Mouse (Mus musculus) heart, postnatal 14 days (tissue): ENCODE measurements around the gene Ttf2. TPM values are rescaled to one million over a fixed set of nuclear protein-coding genes. Genes with fewer than 3 reads are reported as not detected.
A peak's percentile ranks its signal among the peaks of the same experiment; 100 is the strongest.

Source experiments
- DNase-seq, 2 experiments: peaks; one replicate each; pipeline ENCODE4 v3.0.0; 2021 to 2022
- intact Hi-C: fragments of 180-260 bp; cut with DNase I; formaldehyde crosslinking; loops from one replicate; pipeline ENCODE4 v1.15.1; 2025
- total RNA-seq, 2 experiments: library from RNA; stranded (reverse); gene quantifications; 2 replicates each; pipeline ENCODE4 v1.2.3; 2021

Ttf2 gene
- total RNA-seq, 2 experiments from 2014 or later, result 3.4 to 3.9 TPM

GRCm38 (mm10) chr3:100921825-100922505 is 47.5 kb downstream of the Ttf2 start, which contains the start of gene Trim45:
TSS of gene Trim45 (plus strand) at chr3:100922202.
- DNase-seq, result peak; percentile 96 to 98
- intact Hi-C loops, result no loop called here

GRCm38 (mm10) chr3:100920611-100921140 is 48.8 kb downstream of the Ttf2 start:
- intact Hi-C loops, result no loop called here
- no peak for DNase-seq

GRCm38 (mm10) chr3:100916844-100917243 is 52.6 kb downstream of the Ttf2 start:
- intact Hi-C loops, result no loop called here
- DNase-seq, result peak in 1 of 2 experiments; percentile 32

- no peak for DNase-seq
- intact Hi-C loops, result no loop called here
Observed at GRCm38 (mm10) chr3:100911498-100912213, 57.8 kb downstream of the Ttf2 start.

GRCm38 (mm10) chr3:100911026-100911425 is 58.4 kb downstream of the Ttf2 start:
- intact Hi-C loops, result no loop called here
- no peak for DNase-seq

- DNase-seq, result no peak
Observed at GRCm38 (mm10) chr3:100910621-100911020, 58.8 kb downstream of the Ttf2 start.

GRCm38 (mm10) chr3:100908594-100908993 is 60.9 kb downstream of the Ttf2 start:
- intact Hi-C loops, result no loop called here
- no peak for DNase-seq

More at GRCm38 (mm10) chr3:100910621-100911020, 58.8 kb downstream of the Ttf2 start:
- intact Hi-C loops, result no loop called here

- intact Hi-C loops, result loop anchor here (2.0 kb wide), 1 partner anchor 138 kb away; no protein-coding TSS in a partner anchor
- DNase-seq, result peak in 1 of 2 experiments; percentile 25
Observed at GRCm38 (mm10) chr3:100906916-100907315, 62.5 kb downstream of the Ttf2 start.

GRCm38 (mm10) chr3:100906128-100906527 is 63.3 kb downstream of the Ttf2 start:
- DNase-seq, result no peak
- intact Hi-C loops, result loop anchor here (2.0 kb wide), 1 partner anchor 137 kb away; no protein-coding TSS in a partner anchor

- intact Hi-C loops, result no loop called here
Observed at GRCm38 (mm10) chr3:100895500-100895899, 74.0 kb downstream of the Ttf2 start.

GRCm38 (mm10) chr3:100892383-100893335 is 76.8 kb downstream of the Ttf2 start:
- DNase-seq, result no peak
- intact Hi-C loops, result no loop called here

More at GRCm38 (mm10) chr3:100895500-100895899, 74.0 kb downstream of the Ttf2 start:
- DNase-seq, result no peak

GRCm38 (mm10) chr3:100890406-100890805 is 79.1 kb downstream of the Ttf2 start:
- intact Hi-C loops, result no loop called here
- no peak for DNase-seq

GRCm38 (mm10) chr3:100889234-100889633 is 80.2 kb downstream of the Ttf2 start:
- no peak for DNase-seq
- intact Hi-C loops, result no loop called here

Other genes with a start within 250 kb of the Ttf2 start
- gene Vtcn1, start 144.2 kb downstream of the Ttf2 start, total RNA-seq, result under 1 TPM; 0.37 to 0.50 TPM
- 10 to 100 TPM in 1 of 2 experiments, 1 to 10 TPM in 1; 9.1 to 10.4 TPM for gene Trim45, start 47.5 kb downstream of the Ttf2 start, total RNA-seq
- gene Cd101, start 59.9 kb upstream of the Ttf2 start, total RNA-seq, result under 1 TPM; 0.37 to 0.43 TPM
- gene Ptgfrn, start 140.6 kb upstream of the Ttf2 start, total RNA-seq, result 10 to 100 TPM; 48.9 to 49.4 TPM